Mouse (Mus musculus) heart, postnatal 4 days (tissue): ENCODE results near the gene Sf3a3. TPM values are rescaled to one million over a fixed set of nuclear protein-coding genes. Genes with fewer than 3 reads are reported as not detected.

Experiments used
- DNase-seq: peaks from one replicate; pipeline ENCODE4 v3.0.0; 2021
- total RNA-seq, 2 experiments: library from RNA; stranded (reverse); gene quantifications; 2 replicates each; pipeline ENCODE4 v1.2.3; 2021

Sf3a3 gene
- total RNA-seq, 2 experiments from 2014 or later: 35.0 to 37.4 TPM

DNA sequence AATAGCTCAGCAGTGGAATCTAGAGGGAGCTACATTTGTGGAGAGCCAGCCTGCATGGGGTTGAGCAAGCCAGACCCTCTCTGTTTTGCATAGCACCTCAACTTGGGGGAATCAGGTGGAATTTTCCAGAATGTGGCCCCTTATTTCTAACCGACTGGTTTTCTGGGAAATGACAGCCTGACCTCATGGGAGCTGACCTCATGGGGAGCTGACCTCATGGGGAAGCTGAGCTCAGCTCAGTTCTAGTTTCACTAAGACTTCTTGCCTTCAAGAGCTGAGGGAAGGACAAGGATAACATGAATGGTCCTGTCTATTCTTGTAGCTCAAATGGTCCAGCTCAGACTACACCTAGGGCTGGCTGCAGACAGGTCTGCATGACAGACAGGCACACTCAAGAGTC is 24.2 kb downstream of the Sf3a3 start:
- DNase-seq: no peak

DNA sequence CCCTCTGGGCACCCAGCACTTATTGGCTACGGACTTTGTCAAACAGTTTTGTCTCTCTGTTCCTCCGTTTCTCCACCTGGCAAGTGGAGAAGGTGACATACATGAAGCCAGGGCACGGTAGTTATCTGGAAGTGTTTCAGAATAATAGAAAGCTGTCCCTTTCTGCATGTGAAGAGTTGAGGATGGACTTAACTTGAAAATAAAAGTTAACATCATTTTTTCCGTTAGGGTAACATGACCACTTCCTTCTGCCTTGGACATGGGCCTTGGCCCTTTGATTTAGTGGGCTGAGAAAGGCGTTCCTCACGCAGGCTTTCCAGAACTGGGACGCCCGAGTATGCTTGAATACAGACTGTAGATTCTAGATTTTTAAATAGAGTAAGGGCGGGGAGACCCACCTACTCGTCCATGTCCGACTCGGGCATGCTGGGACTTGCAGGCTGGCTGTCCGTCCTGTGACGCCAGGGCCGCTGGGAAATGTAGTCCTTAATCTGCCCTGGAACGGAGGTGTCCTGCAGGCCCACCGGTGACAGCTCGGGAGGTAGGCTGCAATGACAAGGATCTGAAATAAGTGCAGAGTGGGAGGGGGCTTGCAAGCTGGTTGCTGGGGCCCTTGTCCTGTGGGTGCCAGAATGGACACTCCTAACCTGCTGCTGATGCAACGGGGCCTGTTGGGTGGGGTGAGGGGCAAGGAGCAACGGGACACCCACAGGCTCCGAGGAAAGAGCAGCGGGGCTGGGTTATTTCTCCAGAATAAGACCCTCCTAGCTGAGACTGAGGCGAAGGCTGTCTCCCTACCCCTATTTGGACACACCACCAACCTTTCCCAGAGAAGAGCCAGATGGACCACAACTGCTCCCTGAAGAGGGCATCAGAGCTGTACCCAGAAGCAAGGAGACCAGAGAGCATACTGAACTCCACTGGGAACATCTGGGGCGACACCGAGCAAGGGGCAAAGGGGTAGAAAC is 27.1 kb downstream of the Sf3a3 start, which contains the start of gene Inpp5b:
Gene Inpp5b, plus strand, starts transcription at position 475 of the 968 bp plus-strand sequence.
- DNase-seq: peak; percentile 79

DNA sequence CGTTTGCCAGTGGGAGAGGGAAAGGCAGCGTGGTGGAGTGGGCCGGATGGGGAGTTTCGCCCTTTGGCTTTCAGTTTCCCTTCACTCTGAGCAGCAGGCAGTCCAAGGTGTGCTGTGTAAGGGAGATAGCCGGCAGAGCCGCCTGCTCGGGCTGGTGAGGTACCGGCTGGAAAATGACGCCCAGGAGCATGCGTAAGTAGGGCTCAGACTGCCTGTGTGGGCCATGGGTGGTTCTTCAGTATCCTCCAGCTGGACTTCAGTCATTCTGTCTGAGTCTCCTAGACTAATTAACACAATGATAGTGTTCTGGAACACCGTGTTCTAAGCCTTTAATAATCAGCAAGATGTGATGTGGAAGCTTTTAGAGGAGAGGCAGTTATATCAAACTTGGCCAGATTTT is 28.3 kb downstream of the Sf3a3 start:
- no peak for DNase-seq

DNA sequence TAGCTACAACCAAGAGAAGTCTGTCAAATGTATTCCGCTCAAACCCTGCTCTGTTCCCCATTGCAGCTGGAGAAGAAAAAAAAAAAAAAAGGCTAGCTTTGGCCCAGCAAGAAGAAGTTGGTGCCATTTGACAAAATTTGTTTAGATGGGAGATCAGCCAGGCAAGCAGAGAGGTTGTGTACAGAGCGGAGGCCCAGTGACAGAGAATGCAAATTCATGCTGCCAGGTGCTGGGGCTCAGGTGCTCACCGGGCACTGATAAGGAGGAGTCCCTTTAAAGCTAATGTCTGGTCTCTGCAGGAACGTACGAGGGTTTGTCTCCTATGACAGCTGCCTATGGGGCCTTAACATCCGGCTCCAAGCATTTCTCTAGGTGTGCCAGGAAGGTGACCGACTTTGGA is 32.0 kb downstream of the Sf3a3 start:
- DNase-seq: no peak

DNA sequence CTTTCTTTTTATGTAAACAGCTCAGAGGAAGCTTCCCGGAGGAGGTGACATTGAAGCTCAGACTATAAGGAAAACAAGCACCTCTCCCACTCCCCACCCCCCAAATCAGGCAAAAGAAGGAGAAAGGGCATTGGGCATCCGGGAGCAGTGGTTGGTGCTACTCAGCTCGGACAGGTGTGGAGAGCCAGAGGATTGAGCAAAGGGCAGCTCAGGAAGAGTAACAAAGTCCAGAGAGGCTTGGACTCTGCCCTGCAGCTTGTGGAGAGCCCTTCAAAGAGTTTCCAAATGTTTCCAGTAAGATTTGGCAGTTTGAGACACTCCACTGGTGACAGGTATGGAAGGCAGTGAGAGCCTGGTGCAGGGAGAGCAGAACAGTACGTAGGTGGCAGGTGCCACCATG is 33.3 kb downstream of the Sf3a3 start:
- DNase-seq: no peak

DNA sequence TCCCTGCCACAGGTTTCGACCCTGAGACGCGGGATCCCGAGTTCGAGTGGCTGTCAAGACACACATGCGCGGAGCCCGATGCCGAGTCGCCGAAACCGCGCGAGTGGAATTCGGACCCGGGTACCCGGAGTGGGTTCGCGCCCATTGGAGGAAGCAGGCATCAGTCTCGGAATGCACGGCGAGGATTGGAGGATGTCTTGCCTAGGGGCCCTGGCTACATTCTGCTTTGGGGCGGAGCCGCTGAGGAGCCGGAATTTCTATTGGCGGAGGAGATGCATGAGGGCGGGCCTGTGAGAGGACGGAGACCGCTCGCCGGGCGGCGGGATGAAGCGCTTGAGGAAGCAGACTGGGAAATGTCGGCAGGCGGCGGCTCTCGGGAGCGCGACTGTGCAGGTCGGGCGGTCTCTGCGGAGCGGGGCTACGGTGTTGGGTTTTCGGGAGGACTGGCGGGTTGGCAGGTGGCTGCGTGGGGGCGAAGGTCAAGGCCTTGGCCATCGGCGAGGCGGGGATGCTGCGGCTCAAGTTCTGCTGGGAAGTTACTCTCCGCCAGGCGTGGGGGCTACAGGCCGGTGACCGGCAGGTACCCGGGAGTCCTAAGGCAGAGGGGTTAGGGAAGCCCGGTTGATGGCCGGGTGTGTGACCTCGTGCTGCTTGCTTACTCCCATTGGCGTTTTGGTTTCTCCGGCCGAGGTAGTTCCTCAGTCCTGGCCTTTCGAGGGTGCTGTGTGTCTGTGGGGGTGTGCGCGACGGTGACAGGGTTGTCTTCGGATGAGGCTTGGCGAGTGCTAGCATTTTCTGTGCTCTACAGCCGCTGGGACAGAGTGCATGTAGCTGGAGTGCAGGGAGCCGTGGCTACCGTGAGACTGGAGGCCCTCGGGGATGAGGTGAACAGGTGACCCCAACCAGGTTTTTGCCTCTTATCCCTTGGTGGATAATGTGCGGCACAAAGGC is 37.0 kb downstream of the Sf3a3 start:
- DNase-seq: peak; percentile 99

DNA sequence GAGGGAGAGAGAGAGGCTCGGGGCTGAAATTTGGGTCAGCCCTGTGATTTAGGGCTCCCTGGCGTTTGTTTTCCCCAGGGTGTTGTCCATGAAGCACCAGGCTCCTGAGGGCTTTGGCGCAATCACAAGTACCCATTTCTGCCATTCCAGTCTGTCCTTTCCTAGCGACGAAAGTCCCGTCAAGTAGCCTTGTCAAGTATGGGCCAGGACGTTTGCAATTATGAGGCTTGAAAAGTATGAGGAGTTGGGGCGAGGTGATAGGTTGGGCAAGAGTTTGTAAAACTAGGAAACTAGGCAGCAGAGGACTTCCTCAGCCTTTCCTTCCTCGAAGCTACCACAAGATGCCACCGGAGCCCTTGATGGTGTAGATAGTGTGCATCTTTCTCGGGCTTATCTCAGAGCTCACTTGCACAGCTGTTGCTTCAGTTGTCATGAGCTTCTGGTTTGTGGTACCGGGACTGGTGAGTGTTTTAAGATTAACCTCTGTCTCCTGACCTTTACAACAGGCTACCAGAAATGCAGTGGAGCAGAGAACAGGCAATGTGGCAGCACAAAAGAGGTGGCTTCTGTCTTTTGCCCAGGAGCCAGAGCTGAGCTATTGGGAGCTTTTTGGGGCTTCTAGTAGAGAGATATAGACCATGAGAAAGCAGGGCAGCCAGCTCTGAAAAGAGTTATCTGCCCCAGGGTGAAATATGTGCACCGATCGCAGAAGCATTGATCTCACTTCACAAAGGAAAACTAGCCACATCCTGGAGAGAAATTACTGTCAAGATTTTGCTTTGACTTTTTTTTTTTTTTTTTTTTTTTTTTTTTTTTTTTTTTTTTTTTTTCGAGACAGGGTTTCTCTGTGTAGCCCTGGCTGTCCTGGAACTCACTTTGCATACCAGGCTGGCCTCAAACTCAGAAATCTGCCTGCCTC is 38.0 kb downstream of the Sf3a3 start:
- DNase-seq: no peak

DNA sequence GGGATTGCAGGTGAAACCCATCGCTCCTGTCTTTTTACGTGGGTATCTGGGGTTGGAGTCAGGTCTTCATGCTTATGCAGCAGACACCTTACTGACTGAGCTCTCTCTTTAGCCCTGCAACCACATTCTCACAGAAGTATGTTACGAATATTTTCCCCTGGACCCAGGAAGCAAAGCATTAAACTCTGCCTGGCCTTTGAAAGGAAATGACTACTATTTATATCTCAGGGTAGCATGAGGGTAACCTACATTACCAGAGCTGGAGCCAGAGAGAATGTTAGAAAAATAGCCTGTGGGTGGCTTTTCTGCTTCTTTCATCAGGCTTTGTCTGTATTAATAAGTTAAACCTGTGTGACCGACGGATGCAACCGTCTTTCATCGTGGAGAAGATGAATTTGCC is 41.0 kb downstream of the Sf3a3 start:
- peak; percentile 3 for DNase-seq

DNA sequence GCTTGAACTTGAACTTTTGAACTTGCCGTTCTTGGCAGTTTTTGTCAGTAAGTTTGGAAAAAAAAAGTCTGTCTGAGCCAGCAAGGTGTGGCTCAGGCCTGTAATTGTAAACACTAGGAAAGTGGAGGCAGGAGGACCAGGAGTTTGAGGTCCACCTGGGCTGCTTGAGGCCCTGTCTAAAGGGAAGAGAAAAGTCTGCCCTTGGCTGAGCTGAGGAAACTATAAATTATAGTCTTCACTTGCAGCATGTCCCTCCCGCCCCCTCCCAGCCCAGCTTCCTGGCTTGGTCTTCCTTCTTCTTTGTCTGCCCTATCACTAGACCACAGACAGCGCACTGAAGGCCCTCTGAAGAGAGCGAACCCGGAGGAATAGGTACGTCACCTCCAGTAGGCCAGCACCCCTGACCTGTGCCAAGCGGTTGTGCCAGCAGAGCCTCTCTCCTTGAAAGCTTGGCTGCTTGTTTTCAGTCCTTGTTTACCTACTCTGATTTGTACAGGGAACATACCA is 44.8 kb downstream of the Sf3a3 start:
- DNase-seq: peak; percentile 3

DNA sequence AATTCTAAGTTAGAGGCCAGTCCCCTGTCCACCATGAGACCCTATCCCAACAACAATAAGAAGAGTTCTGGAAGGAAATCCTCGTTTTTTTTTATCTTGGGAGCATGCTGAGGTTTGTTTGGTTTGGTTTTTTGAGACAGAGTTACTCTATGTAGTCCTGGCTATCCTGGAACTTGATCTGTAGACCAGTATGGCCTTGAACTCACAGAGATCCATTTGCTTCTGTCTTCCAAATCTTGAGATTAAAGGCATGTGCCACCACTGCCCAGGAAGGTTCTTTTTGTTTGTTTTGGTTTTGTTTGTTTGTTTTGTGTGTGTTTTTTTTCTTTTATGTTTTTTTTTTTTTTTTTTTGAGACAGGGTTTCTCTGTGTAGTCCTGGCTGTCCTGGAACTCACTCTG is 46.6 kb downstream of the Sf3a3 start:
- no peak for DNase-seq

DNA sequence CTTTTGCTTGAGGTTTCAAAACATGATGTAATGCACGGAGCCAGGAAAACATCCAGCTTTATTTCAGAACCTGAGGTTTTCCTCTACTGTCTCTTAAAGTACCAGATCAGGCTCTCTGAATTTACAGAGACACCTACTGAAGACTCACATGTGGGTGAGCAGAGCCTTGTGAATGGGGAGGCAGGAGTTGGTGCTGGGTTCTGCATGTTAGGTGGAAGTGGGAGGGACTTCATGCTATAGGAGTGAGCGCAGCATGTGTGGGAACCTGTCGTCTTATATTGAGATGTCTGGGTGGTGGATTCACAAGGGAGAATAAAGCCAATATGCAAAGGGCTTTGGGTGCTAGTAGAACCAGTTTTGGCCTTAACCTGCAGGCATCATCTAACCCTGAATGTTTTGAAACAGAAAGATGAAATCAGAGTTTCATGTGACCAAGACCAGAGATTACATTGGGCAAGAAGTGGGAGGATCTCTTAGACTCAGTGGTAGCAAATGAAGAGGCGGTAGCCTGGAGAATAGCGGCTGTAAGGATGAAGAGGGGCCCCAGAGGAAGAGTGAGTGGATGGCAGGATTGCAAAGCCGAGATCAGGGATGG is 48.4 kb downstream of the Sf3a3 start:
- DNase-seq: no peak

DNA sequence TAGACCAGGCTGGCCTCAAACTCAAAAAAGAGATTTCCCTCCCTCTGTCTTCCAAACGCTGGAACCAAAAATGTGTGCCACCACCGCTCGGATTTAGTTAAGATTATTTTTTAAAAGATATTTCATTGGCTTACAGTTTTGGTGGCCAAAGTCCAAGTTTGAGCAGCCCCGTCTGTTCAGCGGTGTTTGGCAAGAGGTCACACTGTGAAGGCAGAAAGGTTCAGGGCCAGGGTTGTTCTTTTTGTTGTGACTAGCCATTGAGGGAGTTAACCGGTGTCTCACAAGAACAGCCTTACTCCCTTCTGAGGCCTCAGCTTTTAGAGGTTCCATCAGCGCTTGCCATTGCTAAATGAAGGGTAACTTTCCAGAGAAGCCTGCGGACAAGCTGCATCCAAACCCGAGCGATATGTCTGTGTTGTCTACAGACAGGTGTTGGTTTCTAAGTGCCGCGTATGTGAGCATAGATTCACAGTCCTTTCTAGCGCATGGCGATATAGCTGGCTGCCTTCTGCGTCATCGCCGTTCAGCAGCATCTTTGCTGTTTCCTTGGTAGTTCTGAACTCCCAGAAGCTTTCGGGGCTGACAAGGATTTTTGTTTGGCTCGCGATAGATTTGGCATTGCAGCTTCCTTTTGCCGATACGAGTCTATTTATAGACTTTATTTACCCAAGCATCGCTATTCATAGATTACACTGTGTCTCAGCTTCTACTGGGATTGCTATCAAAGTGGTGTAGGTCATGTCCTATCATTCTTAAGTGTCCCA is 51.4 kb downstream of the Sf3a3 start:
- peak; percentile 11 for DNase-seq

DNA sequence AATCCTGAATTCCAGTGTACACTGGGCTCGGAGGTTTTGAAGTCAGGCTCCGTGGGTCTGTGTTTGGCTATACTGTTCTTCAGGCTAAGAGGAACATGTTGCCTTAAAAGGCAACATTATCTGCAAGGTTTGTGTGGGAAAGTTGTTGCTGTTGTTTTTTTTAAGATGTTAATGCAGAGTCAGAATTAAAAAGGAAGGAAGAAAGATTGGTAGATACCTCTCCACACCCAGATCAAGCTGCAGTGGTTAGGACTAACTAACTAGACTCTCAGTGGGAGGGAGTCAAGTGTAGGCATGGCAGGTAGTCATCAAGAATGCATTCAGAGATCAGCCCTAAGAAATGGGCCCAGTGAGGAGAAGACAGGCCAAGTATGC is 52.0 kb downstream of the Sf3a3 start:
- no peak for DNase-seq

DNA sequence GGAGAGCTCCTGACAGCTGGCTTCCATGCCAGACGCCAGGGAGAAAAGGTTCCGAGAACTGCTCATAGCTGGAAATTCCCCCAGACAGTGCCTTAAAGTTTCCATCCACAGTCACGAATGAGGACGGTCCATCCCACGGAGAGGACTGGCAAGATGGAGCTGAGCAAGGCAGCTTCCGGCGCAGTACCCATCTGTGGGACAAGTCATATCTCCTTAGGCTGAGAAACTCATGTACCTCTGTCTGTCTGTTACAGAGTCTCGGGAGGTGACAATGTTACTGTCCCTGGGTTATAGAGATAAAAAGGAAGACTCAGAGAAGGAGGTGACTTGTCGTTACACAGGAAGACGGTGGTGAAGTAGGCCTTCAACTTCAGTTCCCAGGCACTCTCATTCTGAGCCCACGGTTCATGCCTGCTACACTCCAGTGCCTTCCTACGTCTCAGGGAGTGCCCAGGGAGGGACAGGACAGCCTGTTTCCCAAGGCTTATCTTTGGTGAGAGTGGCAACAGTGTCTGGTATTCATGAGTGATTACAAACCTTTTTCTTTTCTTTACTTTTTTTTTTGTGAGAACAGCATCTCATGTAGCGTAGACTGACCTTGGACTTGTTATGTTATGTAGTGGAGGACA is 54.5 kb downstream of the Sf3a3 start:
- DNase-seq: no peak

DNA sequence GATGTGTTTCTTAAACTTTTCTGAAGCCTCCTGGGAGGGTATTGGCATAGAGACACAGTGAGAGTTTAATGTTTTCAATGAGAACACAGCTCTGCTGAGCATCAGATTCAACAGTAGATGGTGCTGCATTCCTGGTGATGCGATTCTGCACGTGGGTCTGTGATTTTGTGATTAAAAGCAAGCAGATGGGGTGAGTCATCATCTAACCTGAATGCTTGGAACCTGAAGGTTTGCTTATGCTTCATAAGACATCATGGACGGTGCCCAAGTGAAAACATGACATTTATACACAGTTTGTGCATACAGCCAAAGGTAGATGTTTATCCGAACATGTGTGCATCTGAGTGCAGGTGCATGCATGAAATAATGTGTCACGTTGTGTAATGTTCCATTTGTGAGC is 56.0 kb downstream of the Sf3a3 start:
- no peak for DNase-seq

DNA sequence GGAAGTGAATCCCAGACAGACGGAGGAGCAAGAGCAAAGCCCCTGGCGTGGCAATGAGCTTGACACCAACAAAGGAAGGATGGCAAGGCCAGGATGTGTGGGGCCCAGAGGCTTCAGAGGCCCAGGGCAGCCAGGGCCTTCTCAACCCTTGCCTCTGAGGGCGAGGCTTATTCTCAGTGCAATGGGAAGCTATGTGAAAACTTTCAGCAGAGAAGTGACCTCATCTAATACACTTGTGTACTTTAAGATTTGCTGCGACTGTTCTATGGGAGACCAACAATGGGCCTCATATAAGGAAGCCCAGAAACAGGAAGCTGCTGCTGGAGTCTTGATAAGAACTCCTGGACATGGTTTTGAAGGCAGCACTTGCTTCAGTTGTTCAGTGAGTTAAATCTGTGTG is 57.5 kb downstream of the Sf3a3 start:
- DNase-seq: peak; percentile 41

DNA sequence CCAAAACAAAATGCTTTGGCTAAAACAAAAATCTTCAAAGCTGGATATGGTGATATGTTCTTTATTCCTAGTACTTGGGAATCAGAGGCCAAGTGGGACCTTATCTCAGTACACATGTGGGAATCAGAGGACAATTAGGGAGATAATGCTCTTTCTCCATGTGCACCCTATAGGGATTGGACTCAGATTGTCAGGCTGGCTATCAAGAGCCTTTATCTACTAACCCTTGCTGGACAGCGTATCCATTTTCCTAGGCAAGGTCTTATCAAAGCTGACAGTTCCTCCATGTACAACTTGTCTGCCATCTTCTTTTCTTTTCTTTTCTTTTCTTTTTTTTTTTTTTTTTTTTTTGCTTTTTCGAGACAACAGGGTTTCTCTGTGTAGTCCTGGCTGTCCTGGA is 58.9 kb downstream of the Sf3a3 start:
- no peak for DNase-seq

DNA sequence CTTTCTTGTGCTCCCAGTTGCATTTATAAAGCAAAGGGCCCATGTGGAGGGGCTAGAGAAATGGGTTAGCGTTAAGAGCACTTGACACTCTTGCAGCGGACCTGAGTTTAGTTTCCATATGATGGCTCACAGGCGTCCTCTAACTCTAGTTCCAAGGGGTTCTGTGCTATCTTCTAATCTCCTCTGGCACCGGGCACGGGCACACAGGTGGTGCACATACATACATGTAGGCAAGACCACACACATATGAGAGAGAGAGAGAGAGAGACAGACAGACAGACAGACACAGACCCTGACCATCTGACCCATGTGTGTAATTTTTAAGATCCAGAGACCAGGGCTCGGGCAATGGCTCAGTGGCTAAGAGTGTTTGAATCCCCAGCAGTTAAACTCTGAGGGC is 59.4 kb downstream of the Sf3a3 start:
- DNase-seq: no peak

DNA sequence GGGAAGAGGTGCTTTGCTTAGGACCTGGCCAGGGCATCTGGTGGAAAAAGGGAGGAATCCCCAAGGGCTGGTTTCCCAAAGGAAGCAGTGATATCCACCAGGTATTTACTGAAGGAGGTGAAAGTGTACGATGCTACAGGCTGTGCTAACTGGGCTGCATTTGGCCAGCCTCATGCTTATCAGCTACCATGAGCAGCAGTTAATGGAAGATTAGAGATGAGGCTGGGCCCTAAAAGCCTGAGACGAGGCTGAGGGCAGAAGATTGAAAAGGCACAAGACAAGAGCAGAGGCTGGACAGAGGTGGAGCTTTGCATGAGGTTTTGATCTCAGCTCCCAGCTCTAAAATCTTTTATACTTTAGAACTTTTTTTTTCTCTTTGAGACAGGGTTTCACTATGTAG is 59.9 kb downstream of the Sf3a3 start:
- DNase-seq: no peak

DNA sequence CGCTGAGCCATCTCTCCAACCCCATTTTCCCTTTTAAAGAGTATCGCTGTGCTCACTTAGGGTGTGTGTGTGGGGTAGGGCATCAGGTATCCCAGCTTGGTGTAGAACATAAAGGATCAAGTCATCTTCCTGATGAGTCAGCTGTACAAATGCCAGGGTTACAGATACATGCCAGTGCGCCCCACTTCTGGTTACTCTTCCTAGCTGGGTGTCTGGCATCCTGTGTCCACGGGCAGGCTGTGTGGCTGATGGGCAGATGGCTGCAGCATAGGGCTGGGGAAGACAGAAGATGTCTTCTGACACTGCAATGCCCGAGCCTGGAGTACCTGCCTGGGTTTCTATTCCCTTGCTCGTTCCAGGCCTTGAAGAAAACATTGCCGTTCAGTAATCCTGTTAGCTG is 66.8 kb downstream of the Sf3a3 start:
- DNase-seq: no peak
